Mouse (Mus musculus): Measurements from ENCODE around the gene Ece1. TPM values are rescaled to one million over a fixed set of nuclear protein-coding genes. Genes with fewer than 3 reads are reported as not detected.

Ece1 gene
- total RNA-seq, 1 experiment from 2014 or later: 263 TPM

- peak; percentile 93 for DNase-seq
These were observed 6.2 kb upstream of the Ece1 start for GRCm38 (mm10) chr4:137855741-137856341.

DNA sequence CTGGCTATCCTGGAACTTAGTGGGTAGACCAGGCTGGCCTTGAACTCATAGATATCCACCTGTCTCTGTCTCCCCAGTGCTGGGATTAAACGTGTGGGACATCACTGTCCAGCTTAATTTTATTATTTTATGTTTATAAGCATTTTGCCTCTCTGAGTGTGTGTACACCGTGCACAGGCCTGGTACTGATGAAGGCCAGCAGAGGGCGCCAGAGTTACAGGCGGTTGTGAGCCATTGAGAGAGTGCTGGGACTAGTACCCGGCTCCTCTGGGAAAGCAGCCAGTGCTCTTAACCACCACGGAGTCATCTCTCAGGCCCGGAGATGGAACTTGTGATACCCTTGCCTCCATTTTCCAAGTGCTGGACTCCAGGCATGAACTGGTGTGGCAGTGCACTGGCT is 4.9 kb upstream of the Ece1 start:
- DNase-seq: peak; percentile 80

DNA sequence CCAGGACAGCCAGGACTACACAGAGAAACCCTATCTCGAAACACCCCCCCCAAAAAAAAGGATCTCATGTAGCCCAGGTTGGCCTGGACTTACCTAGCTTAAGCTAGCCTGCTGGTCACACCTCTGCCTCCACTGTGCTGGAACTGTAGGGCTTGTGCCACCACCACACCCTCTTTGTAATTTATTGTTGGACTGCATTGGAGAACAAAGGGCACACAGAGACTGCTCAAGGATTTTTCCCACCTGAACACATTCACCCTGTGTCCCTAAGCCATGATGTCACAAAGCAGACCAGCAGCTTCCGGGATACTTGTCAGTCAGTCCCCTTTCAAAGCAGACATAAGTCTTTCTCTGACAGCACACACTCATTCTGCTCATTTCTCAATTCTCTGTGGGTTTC is 3.7 kb upstream of the Ece1 start:
- no peak for DNase-seq

DNA sequence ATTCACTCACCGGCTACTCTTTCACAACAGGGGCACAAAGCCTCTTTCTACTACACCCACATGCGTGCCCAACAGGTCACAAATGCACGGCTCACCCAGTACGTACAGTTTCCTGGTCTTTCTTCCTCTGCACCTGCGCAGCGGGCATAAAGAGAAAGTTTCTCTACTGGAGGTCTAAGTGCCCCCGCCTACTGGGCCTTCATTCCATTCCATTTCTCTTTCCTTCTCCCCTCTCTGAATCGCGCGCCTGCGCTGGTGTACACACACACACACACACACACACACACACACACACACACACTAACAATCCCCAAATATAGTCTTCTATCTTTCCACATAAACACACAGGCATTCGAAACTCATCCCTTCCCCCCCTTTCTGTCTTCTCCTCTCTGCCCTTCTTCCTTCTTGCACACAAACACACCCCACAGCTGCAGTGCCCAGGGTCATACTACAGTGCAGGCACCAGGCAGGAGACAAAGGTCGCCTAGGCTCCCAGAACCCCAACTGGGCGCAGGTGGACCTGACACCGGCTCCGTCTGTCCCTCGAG is 501 bp upstream of the Ece1 start:
- DNase-seq: no peak

- peak; percentile 64 for DNase-seq
These were observed 641 bp downstream of the Ece1 start for GRCm38 (mm10) chr4:137862516-137863240.

- DNase-seq: no peak
These were observed 2.0 kb downstream of the Ece1 start for GRCm38 (mm10) chr4:137864031-137864430.

- DNase-seq: no peak
These were observed 2.7 kb downstream of the Ece1 start for GRCm38 (mm10) chr4:137864769-137865168.

- no peak for DNase-seq
These were observed 3.2 kb downstream of the Ece1 start for GRCm38 (mm10) chr4:137865221-137865641.

DNA sequence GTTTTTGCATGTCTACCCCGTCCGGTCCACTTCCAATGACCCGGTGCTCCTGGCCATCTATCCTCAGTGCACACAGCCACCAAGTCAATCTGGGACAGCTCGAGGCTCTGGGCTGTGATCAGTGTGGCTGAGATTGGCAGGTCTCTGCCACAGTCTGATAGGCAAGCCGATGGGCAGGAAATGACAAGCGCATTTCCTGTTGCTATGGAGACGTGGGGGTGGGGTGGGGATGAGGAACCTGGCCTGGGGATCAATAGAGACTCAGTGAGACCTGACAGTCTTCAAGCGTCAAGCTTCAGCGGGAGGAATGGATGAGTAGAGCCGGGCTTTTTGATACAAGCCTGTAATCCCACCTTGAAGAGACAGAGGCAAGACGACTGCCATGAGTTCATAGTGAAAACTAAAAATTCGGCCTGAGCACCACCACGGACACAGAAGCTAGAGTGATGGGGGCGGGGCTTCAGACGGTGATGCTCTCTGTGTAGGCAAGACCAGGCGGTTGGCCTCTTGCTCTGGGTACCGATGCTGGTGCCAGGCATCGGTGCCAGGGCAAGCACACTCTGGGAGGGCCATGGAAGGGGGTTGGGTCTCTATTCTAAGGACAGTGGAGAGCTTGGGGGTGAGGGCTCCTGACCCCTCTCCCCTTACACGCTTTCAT is 4.3 kb downstream of the Ece1 start:
- DNase-seq: peak; percentile 62

DNA sequence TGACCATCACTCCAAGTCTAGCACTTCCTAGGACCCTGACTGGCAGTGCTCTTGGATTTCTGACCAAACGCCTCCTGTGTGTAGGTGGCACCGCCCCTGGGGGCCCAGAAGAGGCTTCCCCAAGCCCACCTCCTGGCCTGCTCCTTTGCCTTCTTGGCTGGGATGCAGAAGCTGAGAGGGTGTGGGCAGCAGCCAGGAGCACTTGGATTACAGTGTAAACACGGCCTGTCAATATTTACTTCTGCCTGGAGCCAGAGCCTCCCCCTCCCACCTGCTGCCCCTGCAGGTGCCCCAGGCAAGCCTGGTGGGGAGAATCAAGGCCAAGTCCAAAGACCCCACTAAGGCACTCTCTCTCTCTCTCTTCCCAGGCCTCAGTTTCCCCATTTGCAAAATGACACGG is 5.2 kb downstream of the Ece1 start:
- DNase-seq: no peak

DNA sequence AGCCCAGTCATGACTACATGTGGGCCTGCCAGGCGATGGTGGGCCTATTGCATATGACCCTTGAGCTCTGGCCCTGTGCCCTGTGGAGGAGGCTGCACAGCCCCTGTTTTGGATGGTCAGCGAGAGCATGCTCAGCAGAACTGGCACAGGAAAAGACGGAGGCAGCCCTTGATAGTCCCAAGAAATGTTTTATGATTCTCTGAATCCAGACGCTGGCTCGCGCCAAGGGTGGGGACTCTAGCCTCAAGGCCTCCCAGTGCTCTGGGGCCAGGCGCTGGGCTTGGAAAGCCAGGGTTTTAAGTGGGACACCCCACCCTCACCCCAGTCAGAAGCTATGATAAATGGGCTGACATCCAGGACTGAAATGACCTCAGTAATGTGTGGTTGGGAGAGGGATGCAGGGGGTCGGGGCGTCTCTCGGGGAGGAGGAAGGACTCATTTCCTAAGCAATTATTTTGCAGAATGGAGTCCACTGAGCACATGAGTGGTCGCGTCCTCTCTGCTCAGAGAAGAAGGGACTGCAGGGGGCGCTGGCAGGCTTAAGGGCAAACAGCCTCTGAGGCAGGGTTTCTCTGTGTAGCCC is 5.7 kb downstream of the Ece1 start:
- DNase-seq: peak; percentile 63

DNA sequence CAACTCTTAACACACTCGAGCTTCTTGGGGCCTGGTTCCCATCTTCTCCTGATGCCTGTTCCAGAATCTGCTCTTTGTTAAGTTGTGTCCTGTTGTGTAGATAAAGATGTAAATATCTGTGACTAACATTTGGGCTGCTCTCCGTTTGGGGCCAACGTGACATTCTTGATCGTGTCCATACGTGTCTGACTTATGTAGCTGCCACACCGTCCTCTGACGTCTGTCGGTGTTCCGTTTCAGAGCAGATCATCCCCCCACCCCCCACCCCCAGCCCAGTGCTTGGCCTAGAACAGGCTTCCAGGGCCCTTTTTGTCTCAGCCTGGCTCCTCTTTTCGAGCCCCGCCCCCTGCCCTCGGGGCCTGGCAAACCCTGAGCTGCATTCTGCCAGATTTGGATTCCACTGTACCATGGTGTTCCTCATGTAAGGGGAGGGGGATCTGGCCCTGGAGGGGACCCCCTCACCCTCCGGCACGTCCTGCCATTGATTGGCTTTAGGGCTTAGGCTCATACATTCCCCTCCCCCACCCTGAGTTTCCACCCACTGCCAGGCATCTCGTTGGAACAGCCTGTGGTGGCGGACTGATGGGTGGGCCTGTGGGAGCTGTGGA is 7.7 kb downstream of the Ece1 start:
- no peak for DNase-seq

DNA sequence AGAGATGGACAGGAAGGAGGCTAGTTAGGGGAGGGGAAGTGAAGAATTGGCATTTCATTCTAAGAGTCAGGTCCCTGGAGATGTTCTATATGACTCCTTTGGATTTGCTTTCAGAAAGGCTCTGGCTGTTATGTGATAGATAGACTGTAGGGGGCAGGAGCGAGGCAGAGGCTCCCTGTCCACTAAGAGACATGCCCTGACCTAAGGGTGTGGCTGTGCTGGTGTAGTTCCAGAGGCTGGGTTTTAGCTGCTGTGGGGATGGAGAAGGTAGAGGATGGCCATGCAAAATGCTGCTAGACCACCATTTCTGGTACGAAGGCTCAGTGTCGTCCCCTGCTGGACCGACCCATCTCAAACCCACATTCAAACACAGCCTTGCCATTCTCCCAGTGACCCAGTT is 8.9 kb downstream of the Ece1 start:
- DNase-seq: no peak

DNA sequence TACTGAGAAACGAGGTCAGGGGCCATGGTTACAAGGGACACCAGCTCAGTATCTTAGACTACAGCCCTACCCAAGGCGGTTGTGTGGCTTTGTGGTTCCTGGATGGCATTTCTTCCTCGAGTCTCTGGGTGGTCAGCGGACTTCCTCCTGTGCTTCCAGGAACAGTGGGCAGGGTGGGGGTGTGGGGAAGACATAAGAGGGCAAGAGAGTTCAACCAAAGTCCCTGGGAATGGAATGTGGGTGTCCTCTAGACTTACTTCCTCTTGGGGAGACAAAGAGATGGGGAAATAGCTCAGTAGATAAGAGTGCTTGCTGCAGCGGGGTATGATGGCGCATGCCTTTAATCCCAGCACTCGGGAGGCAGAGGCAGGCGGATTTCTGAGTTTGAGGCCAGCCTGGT is 9.4 kb downstream of the Ece1 start:
- DNase-seq: no peak

DNA sequence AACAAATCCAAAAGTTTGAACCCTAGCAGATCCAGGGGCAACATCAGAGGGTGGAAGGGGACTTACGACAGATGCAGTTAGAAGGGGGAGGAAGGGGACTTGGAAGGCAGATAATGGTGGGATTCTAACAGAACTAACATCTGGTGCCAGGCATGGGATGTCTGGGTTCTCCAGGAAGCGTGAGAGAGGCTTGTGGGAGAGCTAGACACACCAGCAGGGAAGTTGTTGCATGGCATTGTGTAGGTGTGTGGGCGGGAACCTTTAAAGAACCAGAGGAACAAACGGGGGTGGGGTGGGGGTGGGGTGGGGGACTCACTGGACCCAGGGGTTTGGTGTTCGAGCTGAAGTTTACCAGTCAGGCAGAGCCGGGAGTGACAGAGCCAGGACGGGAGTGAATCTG is 12.3 kb downstream of the Ece1 start:
- DNase-seq: no peak

- DNase-seq: no peak
These were observed 12.8 kb downstream of the Ece1 start for GRCm38 (mm10) chr4:137874826-137875225.

GRCm38 (mm10) chr4:137875466-137876092 is 13.5 kb downstream of the Ece1 start:
- DNase-seq: peak; percentile 53

DNA sequence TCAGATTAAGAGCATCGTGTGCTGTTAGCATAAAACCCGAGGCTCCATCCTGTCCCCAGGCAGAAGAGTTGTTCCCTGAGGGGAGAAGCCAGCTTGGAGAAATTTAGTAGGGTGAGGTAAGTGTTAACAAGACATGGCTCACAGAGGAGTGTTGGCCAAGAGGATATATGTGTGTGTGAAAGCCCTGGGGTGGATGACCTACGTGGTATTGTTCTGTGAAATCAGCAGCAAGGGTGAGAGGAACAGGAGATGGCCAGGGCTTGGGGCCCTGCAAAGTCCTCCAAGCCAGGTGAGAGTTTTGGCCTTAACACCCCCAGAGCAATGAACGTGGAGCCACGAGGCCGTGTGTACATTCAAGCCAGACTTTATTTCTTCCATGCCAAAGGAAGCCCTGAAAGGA is 14.8 kb downstream of the Ece1 start:
- no peak for DNase-seq

DNA sequence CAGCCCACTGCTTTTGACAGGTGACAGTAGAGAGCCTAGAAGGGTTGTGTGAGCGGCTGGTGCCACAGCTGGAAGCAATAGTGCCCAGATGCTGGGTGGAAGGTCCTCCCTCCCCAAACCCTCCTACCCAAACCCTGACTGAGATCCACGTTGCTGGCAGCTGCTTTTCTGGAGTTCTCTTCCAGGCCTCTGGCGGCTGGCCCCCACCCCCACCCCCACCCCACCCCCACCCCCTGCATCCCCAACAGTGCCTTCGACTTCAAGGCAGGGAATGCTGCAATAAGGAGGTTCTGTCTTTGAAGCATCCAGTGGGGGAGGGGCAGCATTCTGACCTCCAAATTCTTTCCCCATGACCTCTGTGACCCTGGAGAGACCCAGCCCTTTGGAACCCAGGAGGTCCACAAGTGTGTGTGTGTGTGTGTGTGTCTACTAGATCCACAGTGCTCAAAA is 15.4 kb downstream of the Ece1 start:
- DNase-seq: no peak

- DNase-seq: peak; percentile 79
These were observed 17.5 kb downstream of the Ece1 start for GRCm38 (mm10) chr4:137879383-137880156.

GRCm38 (mm10) chr4:137881445-137881844 is 19.4 kb downstream of the Ece1 start:
- DNase-seq: no peak
